Mouse (Mus musculus) brain, embryonic 14.5 days (tissue): Measurements from ENCODE around the gene Dennd1a.

ENCODE experiments used
- CTCF ChIP-seq: fragments of 200-500 bp; IDR thresholded peaks from 2 replicates; pipeline ENCODE4 v1.5.1; 2012; ENCODE audit warnings: inconsistent platforms, mild to moderate bottlenecking, moderate library complexity, borderline replicate concordance; ENCODE audit not compliant: insufficient read depth, insufficient read length; ENCODE audit errors: extremely low read depth
- POLR2A ChIP-seq: fragments of 200-500 bp; IDR thresholded peaks from 2 replicates; pipeline ENCODE4 v1.6.1; 2012; ENCODE audit warnings: mild to moderate bottlenecking, inconsistent platforms, borderline replicate concordance; ENCODE audit not compliant: poor library complexity, insufficient read depth, insufficient read length, severe bottlenecking; ENCODE audit errors: extremely low read depth

GRCm38 (mm10) chr2:37948424-37948823 lies 338.8 kb downstream of the Dennd1a start:
- TF ChIP-seq CTCF (peak; percentile 36; the same call in 1 of the 2 replicates), POLR2A (no peak)
